Mouse (Mus musculus): ENCODE results near the gene Ccr6.

- TF ChIP-seq E2F4 (IDR thresholded peaks at IDR 0.05; ENCODE audit: insufficient replicate concordance, low read depth, low read length) (no peak), CTCF (conservative IDR thresholded peaks at IDR 0.05 in 1 of 2, IDR thresholded peaks at IDR 0.05 in 1 of 2; ENCODE audit: low read depth in 2 of 2, low read length in 2 of 2) (no peak), TBP (conservative IDR thresholded peaks at IDR 0.05; ENCODE audit: low read depth, low read length) (no peak), USF1 (IDR thresholded peaks at IDR 0.05; ENCODE audit: low read depth, low read length) (no peak), JUN (IDR thresholded peaks at IDR 0.05; ENCODE audit: insufficient read depth, low read depth, low read length) (no peak), EP300 (IDR thresholded peaks at IDR 0.05; ENCODE audit: low read length) (no peak), IRF4 (IDR thresholded peaks at IDR 0.05; ENCODE audit: low read depth, low read length) (no peak), ETS1 (conservative IDR thresholded peaks at IDR 0.05; ENCODE audit: low read depth, low read length) (no peak), POLR2A (IDR thresholded peaks at IDR 0.05; ENCODE audit: low read depth, low read length) (no peak), UBTF (IDR thresholded peaks at IDR 0.05; ENCODE audit: low read depth, low read length) (no peak), MAFK (IDR thresholded peaks at IDR 0.05; ENCODE audit: insufficient replicate concordance, low read length) (no peak), ZMIZ1 (IDR thresholded peaks at IDR 0.05; ENCODE audit: low read depth, low read length) (no peak)
These were observed 32.4 kb upstream of the Ccr6 start for GRCm38 (mm10) chr17:8203487-8203886.

All from CH12.LX (cell line).